Mouse (Mus musculus): ENCODE data around the gene Tmem160. TPM values are rescaled to one million over a fixed set of nuclear protein-coding genes. Genes with fewer than 3 reads are reported as not detected.

Gene Tmem160
- polyA plus RNA-seq, 1 experiment from 2014 or later = 79.0 TPM

GRCm38 (mm10) chr7:16471549-16471948 lies 19.0 kb downstream of the Tmem160 start:
- no peak overlapping the region for H3K4me3 ChIP-seq
- WGBS = 33% methylated on average over 9 of the region's 9 CpGs
- H3K4me2 ChIP-seq = no peak overlapping the region
- no peak overlapping the region for H3K9ac ChIP-seq
- 0 out of 2 replicates have a peak, but pooled peaks cover 5% of the 10 kb centered on the region for H3K9me3 ChIP-seq (replicated peaks)
- no peak overlapping the region for H3K27ac ChIP-seq (ENCODE audit: poor library complexity, severe bottlenecking)
- ATAC-seq (ENCODE audit: insufficient number of reproducible peaks, low FRiP score) = no peak
- peaks cover 17% of the 10 kb centered on the region for H3K4me1 ChIP-seq (replicated peaks)
- no peaks in the 10 kb centered on the region for H3K36me3 ChIP-seq
- H3K27me3 ChIP-seq (replicated peaks) = peaks cover 85% of the 10 kb centered on the region

- no peak overlapping the region for H3K9ac ChIP-seq
- no peak for ATAC-seq (ENCODE audit: insufficient number of reproducible peaks, low FRiP score)
- H3K9me3 ChIP-seq (replicated peaks) = 0 out of 2 replicates have a peak, but pooled peaks cover 5% of the 10 kb centered on the region
- WGBS = 13% methylated on average over 17 of the region's 17 CpGs
- no peaks in the 10 kb centered on the region for H3K36me3 ChIP-seq
- no peak overlapping the region for H3K4me3 ChIP-seq
- H3K4me2 ChIP-seq = no peak overlapping the region
- H3K4me1 ChIP-seq (replicated peaks) = peaks cover 20% of the 10 kb centered on the region
- no peak overlapping the region for H3K27ac ChIP-seq (ENCODE audit: poor library complexity, severe bottlenecking)
- peaks cover 92% of the 10 kb centered on the region for H3K27me3 ChIP-seq (replicated peaks)
These were observed 19.6 kb downstream of the Tmem160 start for GRCm38 (mm10) chr7:16472116-16472709.

DNA sequence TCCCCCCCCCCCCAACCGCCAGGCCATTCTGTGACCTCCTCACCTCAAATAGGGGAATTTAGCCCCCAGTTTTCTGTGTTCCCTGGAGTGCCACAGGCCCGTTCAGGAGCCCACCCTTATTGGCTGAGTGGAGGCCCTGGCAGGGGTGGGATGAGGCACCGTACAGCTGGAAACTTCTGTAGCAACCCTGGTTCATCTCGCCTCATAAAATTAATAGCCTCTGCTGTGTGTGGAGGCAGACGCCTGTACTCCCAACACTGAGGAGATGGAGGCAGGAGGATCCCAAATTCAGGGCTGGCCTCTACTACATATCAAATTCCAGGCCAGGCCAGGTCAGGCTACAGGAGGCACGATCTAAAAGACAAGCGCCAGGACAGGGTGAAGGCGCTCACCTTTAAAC lies 21.3 kb downstream of the Tmem160 start:
- 62% methylated on average over 8 of the region's 8 CpGs for WGBS
- ATAC-seq (ENCODE audit: insufficient number of reproducible peaks, low FRiP score) = no peak

GRCm38 (mm10) chr7:16474445-16474844 lies 21.9 kb downstream of the Tmem160 start:
- Histone ChIP-seq H3K4me3 (peak overlapping the region; percentile 20), H3K27me3 (replicated peaks) (peaks cover 85% of the 10 kb centered on the region), H3K36me3 (no peaks in the 10 kb centered on the region), H3K9ac (no peak overlapping the region), H3K4me1 (replicated peaks) (peaks cover 20% of the 10 kb centered on the region), H3K9me3 (replicated peaks) (0 out of 2 replicates have a peak, but pooled peaks cover 3% of the 10 kb centered on the region), H3K27ac (ENCODE audit: poor library complexity, severe bottlenecking) (no peak overlapping the region), H3K4me2 (peak overlapping the region; percentile 52)
- WGBS = 4% methylated on average over 33 of the region's 33 CpGs
- no peak for ATAC-seq (ENCODE audit: insufficient number of reproducible peaks, low FRiP score)

More for the DNA sequence above, 21.3 kb downstream of the Tmem160 start:
- Histone ChIP-seq H3K27me3 (replicated peaks) (peaks cover 89% of the 10 kb centered on the region), H3K9ac (no peak overlapping the region), H3K4me3 (no peak overlapping the region), H3K4me1 (replicated peaks) (peaks cover 20% of the 10 kb centered on the region), H3K27ac (ENCODE audit: poor library complexity, severe bottlenecking) (no peak overlapping the region), H3K9me3 (replicated peaks) (0 out of 2 replicates have a peak, but pooled peaks cover 3% of the 10 kb centered on the region), H3K36me3 (no peaks in the 10 kb centered on the region), H3K4me2 (no peak overlapping the region)

GRCm38 (mm10) chr7:16475321-16475720 lies 22.7 kb downstream of the Tmem160 start:
- peak overlapping the region; percentile 66 for H3K4me2 ChIP-seq

GRCm38 (mm10) chr7:16475764-16476599 lies 23.4 kb downstream of the Tmem160 start:
- Histone ChIP-seq H3K27me3 (replicated peaks) (peaks cover 85% of the 10 kb centered on the region), H3K27ac (ENCODE audit: poor library complexity, severe bottlenecking) (no peak overlapping the region), H3K36me3 (no peaks in the 10 kb centered on the region), H3K4me2 (peak overlapping the region; percentile 66), H3K4me3 (peak overlapping the region; percentile 45), H3K4me1 (replicated peaks) (peaks cover 20% of the 10 kb centered on the region), H3K9ac (no peak overlapping the region), H3K9me3 (replicated peaks) (0 out of 2 replicates have a peak, but pooled peaks cover 3% of the 10 kb centered on the region)
- WGBS = under 1% methylated on average over 56 of the region's 59 CpGs
- ATAC-seq (ENCODE audit: insufficient number of reproducible peaks, low FRiP score) = peak; percentile 24; the same call in 1 of the 2 replicates

More at GRCm38 (mm10) chr7:16475321-16475720, 22.7 kb downstream of the Tmem160 start:
- H3K9ac ChIP-seq = no peak overlapping the region
- peaks cover 20% of the 10 kb centered on the region for H3K4me1 ChIP-seq (replicated peaks)
- 3% methylated on average over 23 of the region's 23 CpGs for WGBS
- no peak for ATAC-seq (ENCODE audit: insufficient number of reproducible peaks, low FRiP score)
- no peak overlapping the region for H3K27ac ChIP-seq (ENCODE audit: poor library complexity, severe bottlenecking)
- 0 out of 2 replicates have a peak, but pooled peaks cover 3% of the 10 kb centered on the region for H3K9me3 ChIP-seq (replicated peaks)
- H3K27me3 ChIP-seq (replicated peaks) = peaks cover 84% of the 10 kb centered on the region
- peak overlapping the region; percentile 45 for H3K4me3 ChIP-seq
- no peaks in the 10 kb centered on the region for H3K36me3 ChIP-seq

DNA sequence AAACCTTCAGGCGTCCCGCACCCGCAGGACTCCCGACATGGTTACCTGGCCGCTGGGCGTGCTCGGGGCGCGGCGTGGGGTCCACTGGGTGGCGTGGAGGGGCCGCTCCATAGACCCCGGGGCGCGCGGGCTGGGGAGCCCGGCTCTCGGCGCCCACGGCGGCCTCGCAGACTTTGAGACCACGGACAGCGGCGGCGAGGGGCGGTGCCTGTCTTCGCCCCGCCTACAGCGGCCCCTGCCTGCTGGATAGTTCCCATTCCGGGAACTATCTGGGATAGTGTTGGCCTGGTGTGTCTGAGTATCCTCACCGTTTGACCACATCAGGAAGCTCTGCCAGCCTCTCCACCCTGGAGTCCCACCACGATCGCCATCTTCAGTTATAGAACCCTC lies 24.0 kb downstream of the Tmem160 start:
- Histone ChIP-seq H3K27ac (ENCODE audit: poor library complexity, severe bottlenecking) (no peak overlapping the region), H3K4me3 (peak overlapping the region; percentile 45), H3K9ac (no peak overlapping the region), H3K4me2 (peak overlapping the region; percentile 66), H3K27me3 (replicated peaks) (peaks cover 79% of the 10 kb centered on the region), H3K9me3 (replicated peaks) (0 out of 2 replicates have a peak, but pooled peaks cover 3% of the 10 kb centered on the region), H3K4me1 (replicated peaks) (peaks cover 20% of the 10 kb centered on the region), H3K36me3 (no peaks in the 10 kb centered on the region)
- WGBS = 2% methylated on average over 34 of the region's 34 CpGs
- ATAC-seq (ENCODE audit: insufficient number of reproducible peaks, low FRiP score) = no peak

DNA sequence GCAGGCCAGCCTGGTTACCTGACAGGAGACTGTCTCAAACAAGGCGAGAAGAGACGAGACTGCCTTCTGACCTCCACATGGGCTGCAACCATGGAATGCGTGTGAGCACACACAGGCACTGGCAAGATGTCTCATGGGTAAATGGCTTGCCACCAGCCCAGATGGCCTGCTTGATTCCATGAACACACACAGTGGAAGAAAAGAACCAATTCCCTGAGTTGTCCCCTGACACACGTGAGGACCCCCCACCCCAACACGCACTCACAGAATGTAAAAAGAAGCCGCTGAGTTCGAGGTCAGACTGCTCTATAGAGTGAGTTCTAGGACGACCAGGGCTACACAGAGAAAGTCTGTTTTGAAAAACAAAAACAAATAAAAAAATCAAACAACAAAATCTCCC lies 25.0 kb downstream of the Tmem160 start, which contains the start of gene Npas1:
Gene Npas1 (minus strand): TSS at position 101 of the 400 bp plus-strand sequence.
- Histone ChIP-seq H3K9ac (no peak within 1 kb of the TSS), H3K9me3 (replicated peaks) (0 out of 2 replicates have a peak, but pooled peaks cover 3% of the 10 kb centered on the region), H3K27ac (ENCODE audit: poor library complexity, severe bottlenecking) (no peak within 1 kb of the TSS), H3K4me2 (peak within 1 kb of the TSS; percentile 66), H3K4me3 (peak within 1 kb of the TSS; percentile 45), H3K4me1 (replicated peaks) (peaks cover 20% of the 10 kb centered on the region), H3K36me3 (no peaks in the 10 kb centered on the region), H3K27me3 (replicated peaks) (peaks cover 70% of the 10 kb centered on the region)
- ATAC-seq (ENCODE audit: insufficient number of reproducible peaks, low FRiP score) = no peak
- 82% methylated on average over 8 of the region's 8 CpGs for WGBS

DNA sequence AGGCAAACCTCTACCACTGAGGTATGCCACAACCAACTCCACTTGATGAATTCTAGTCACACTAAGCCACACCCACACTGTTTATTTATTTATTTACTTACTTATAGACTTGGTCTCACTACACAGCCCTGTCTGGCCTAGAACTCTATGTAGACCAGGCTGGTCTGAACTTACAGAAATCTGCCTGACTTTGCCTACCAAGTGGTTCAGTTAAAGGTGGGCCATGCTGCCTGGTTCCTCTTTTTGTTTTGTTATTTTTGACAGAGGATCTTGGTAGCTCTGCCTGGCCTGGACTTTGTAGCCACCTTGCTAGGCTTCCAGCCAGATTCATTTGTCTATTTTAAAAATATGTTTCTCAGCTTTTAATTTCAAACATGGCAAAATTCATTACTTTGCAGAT lies 36.2 kb downstream of the Tmem160 start:
- H3K4me3 ChIP-seq = no peak overlapping the region
- H3K27ac ChIP-seq (ENCODE audit: poor library complexity, severe bottlenecking) = no peak overlapping the region
- no peak overlapping the region for H3K4me2 ChIP-seq
- no peaks in the 10 kb centered on the region; the same call in none of the 2 replicates for H3K27me3 ChIP-seq (replicated peaks)
- no peak overlapping the region for H3K9ac ChIP-seq
- no peaks in the 10 kb centered on the region for H3K9me3 ChIP-seq (replicated peaks)
- H3K4me1 ChIP-seq (replicated peaks) = no peaks in the 10 kb centered on the region
- H3K36me3 ChIP-seq = no peaks in the 10 kb centered on the region
- no peak for ATAC-seq (ENCODE audit: insufficient number of reproducible peaks, low FRiP score)

DNA sequence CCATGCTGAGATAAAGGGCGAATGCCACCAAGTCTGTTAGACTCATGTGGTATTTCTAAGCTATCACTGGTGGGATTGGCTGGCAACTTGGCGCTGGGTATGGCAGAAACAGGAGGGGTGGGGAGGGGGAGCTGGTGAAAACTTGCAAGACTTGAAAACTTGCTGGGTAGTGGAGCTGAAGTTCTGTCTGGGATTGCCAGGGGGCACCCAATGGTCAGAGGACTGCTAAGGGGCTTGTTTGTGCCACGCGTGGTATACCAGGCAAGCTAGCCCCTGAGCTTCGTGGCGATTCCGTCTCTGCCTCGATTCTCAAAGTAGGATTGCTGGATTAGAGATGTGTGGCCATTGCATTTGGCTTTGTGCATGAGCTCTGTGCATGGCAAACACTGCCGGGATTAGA lies 37.4 kb downstream of the Tmem160 start:
- H3K4me2 ChIP-seq = no peak overlapping the region
- 80% methylated on average over 9 of the region's 9 CpGs for WGBS
- H3K36me3 ChIP-seq = peaks cover under 1% of the 10 kb centered on the region; the same call in 1 of the 2 replicates
- no peak for ATAC-seq (ENCODE audit: insufficient number of reproducible peaks, low FRiP score)
- H3K4me3 ChIP-seq = no peak overlapping the region
- H3K9ac ChIP-seq = no peak overlapping the region
- no peaks in the 10 kb centered on the region; the same call in none of the 2 replicates for H3K27me3 ChIP-seq (replicated peaks)
- H3K9me3 ChIP-seq (replicated peaks) = no peaks in the 10 kb centered on the region
- no peaks in the 10 kb centered on the region for H3K4me1 ChIP-seq (replicated peaks)
- H3K27ac ChIP-seq (ENCODE audit: poor library complexity, severe bottlenecking) = no peak overlapping the region

GRCm38 (mm10) chr7:16491759-16492158 lies 39.2 kb downstream of the Tmem160 start:
- no peaks in the 10 kb centered on the region; the same call in 1 of the 2 replicates for H3K27me3 ChIP-seq (replicated peaks)
- H3K4me3 ChIP-seq = no peak overlapping the region
- H3K4me1 ChIP-seq (replicated peaks) = no peaks in the 10 kb centered on the region
- 36% methylated on average over 3 of the region's 3 CpGs for WGBS
- H3K4me2 ChIP-seq = no peak overlapping the region
- H3K27ac ChIP-seq (ENCODE audit: poor library complexity, severe bottlenecking) = no peak overlapping the region
- no peaks in the 10 kb centered on the region for H3K9me3 ChIP-seq (replicated peaks)
- H3K36me3 ChIP-seq = peaks cover 18% of the 10 kb centered on the region
- no peak for ATAC-seq (ENCODE audit: insufficient number of reproducible peaks, low FRiP score)
- H3K9ac ChIP-seq = no peak overlapping the region

Measured in heart, embryonic 12.5 days (tissue).